Mouse (Mus musculus): Measurements from ENCODE around the gene Mettl27.

GRCm38 (mm10) chr5:134936626-134937185 lies 4.5 kb downstream of the Mettl27 start:
- TF ChIP-seq CTCF (IDR thresholded peaks at IDR 0.05; ENCODE audit: borderline replicate concordance, extremely low read depth, insufficient read depth, insufficient read length) (no peak), POLR2A (IDR thresholded peaks at IDR 0.05; ENCODE audit: borderline replicate concordance, extremely low read depth, insufficient read depth, insufficient read length, poor library complexity, severe bottlenecking) (no peak)

Measured in brain, embryonic 14.5 days (tissue).